Mouse (Mus musculus): ENCODE measurements around the gene Caml.
"Not testable (repeated sequence)": the region's sequence is repeated elsewhere in the genome, so short reads cannot be mapped to it uniquely, and the experiment has no call there.

Caml gene

GRCm38 (mm10) chr13:55622649-55623541, at the start of gene Caml:
TSS of gene Caml (plus strand) at chr13:55623005.
- DNase-seq (ENCODE audit: low read depth, low spot score) = peak; percentile 94

GRCm38 (mm10) chr13:55573432-55573831, 49.4 kb upstream of the Caml start, which contains the start of gene Tmed9:
TSS of gene Tmed9 (plus strand) at chr13:55573732.
- DNase-seq (ENCODE audit: low read depth, low spot score) = no peak

- DNase-seq (ENCODE audit: low read depth, low spot score) = no peak
Measured at GRCm38 (mm10) chr13:55574321-55574720, 48.5 kb upstream of the Caml start.

GRCm38 (mm10) chr13:55575932-55576331, 46.9 kb upstream of the Caml start:
- DNase-seq (ENCODE audit: low read depth, low spot score) = peak; percentile 19

GRCm38 (mm10) chr13:55576872-55577271, 45.9 kb upstream of the Caml start:
- not testable (repeated sequence) for DNase-seq (ENCODE audit: low read depth, low spot score)

GRCm38 (mm10) chr13:55578086-55578485, 44.7 kb upstream of the Caml start:
- no peak for DNase-seq (ENCODE audit: low read depth, low spot score)

GRCm38 (mm10) chr13:55591961-55592490, 30.8 kb upstream of the Caml start:
- DNase-seq (ENCODE audit: low read depth, low spot score) = no peak

GRCm38 (mm10) chr13:55592512-55593253, 30.1 kb upstream of the Caml start:
- peak; percentile 99 for DNase-seq (ENCODE audit: low read depth, low spot score)

GRCm38 (mm10) chr13:55593254-55593747, 29.5 kb upstream of the Caml start:
- peak; percentile 12 for DNase-seq (ENCODE audit: low read depth, low spot score)

- no peak for DNase-seq (ENCODE audit: low read depth, low spot score)
Measured at GRCm38 (mm10) chr13:55595375-55595774, 27.4 kb upstream of the Caml start.

GRCm38 (mm10) chr13:55596802-55597201, 26.0 kb upstream of the Caml start:
- no peak for DNase-seq (ENCODE audit: low read depth, low spot score)

GRCm38 (mm10) chr13:55599566-55600540, 23.0 kb upstream of the Caml start, which contains the start of gene B4galt7:
TSS of gene B4galt7 (plus strand) at chr13:55599896.
- peak; percentile 82 for DNase-seq (ENCODE audit: low read depth, low spot score)

- DNase-seq (ENCODE audit: low read depth, low spot score) = peak; percentile 66
Measured at GRCm38 (mm10) chr13:55600657-55601056, 22.1 kb upstream of the Caml start.

GRCm38 (mm10) chr13:55601611-55602010, 21.2 kb upstream of the Caml start:
- DNase-seq (ENCODE audit: low read depth, low spot score) = peak; percentile 89

GRCm38 (mm10) chr13:55604606-55605005, 18.2 kb upstream of the Caml start:
- DNase-seq (ENCODE audit: low read depth, low spot score) = no peak

GRCm38 (mm10) chr13:55606899-55607623, 15.7 kb upstream of the Caml start:
- no peak for DNase-seq (ENCODE audit: low read depth, low spot score)

GRCm38 (mm10) chr13:55607624-55608006, 15.2 kb upstream of the Caml start:
- no peak for DNase-seq (ENCODE audit: low read depth, low spot score)

- DNase-seq (ENCODE audit: low read depth, low spot score) = no peak
Measured at GRCm38 (mm10) chr13:55611996-55612395, 10.8 kb upstream of the Caml start.

GRCm38 (mm10) chr13:55613471-55613870, 9.3 kb upstream of the Caml start:
- DNase-seq (ENCODE audit: low read depth, low spot score) = no peak

GRCm38 (mm10) chr13:55619328-55619727, 3.5 kb upstream of the Caml start:
- DNase-seq (ENCODE audit: low read depth, low spot score) = no peak
